Mouse (Mus musculus) liver, postnatal 0 days (tissue): ENCODE results near the gene Styk1.

ENCODE experiments used
- CTCF ChIP-seq: sonication (generic); IDR thresholded peaks from 2 replicates; pipeline ENCODE4 v1.5.1; 2016; ENCODE audit warnings: antibody characterized with exemption, low read depth
- EP300 ChIP-seq: IDR thresholded peaks from 2 replicates; pipeline ENCODE4 v1.6.1; 2016; ENCODE audit warnings: antibody characterized with exemption, low read depth, mild to moderate bottlenecking

GRCm38 (mm10) chr6:131264175-131264574 is 89.2 kb downstream of the Styk1 start:
- no peak for TF ChIP-seq CTCF
- TF ChIP-seq EP300 = no peak
